Mouse (Mus musculus) cerebellum, postnatal 14 days (tissue): ENCODE measurements around the gene Tmem179b.

Experiments
- DNase-seq, 2 experiments: peaks; one replicate each; pipeline ENCODE4 v3.0.0; 2021; ENCODE audit warnings: mixed read lengths in 2 of 2

Gene Tmem179b

GRCm38 (mm10) chr19:8774086-8774835 lies at the start of gene Tmem179b:
TSS of gene Tmem179b (minus strand) at chr19:8774467.
- peak; percentile 98 to 99 for DNase-seq

- DNase-seq = peak; percentile 79
These were observed 48.4 kb upstream of the Tmem179b start for GRCm38 (mm10) chr19:8822696-8823095.

- DNase-seq = no peak
These were observed 46.9 kb upstream of the Tmem179b start for GRCm38 (mm10) chr19:8821146-8821545.

- DNase-seq = no peak
These were observed 46.2 kb upstream of the Tmem179b start for GRCm38 (mm10) chr19:8820424-8820956.

GRCm38 (mm10) chr19:8819596-8820423 lies 45.5 kb upstream of the Tmem179b start, which contains the start of gene Hnrnpul2:
TSS of gene Hnrnpul2 (plus strand) at chr19:8820010.
- peak; percentile 99 for DNase-seq

- DNase-seq = peak; percentile 95 to 97
These were observed 44.7 kb upstream of the Tmem179b start, which contains the start of gene Ttc9c for GRCm38 (mm10) chr19:8818801-8819595. TSS of gene Ttc9c (minus strand) at chr19:8819333.

GRCm38 (mm10) chr19:8818301-8818798 lies 44.1 kb upstream of the Tmem179b start:
- no peak for DNase-seq

GRCm38 (mm10) chr19:8817001-8817400 lies 42.7 kb upstream of the Tmem179b start:
- DNase-seq = no peak

- peak; percentile 54 to 62 for DNase-seq
These were observed 41.5 kb upstream of the Tmem179b start for GRCm38 (mm10) chr19:8815812-8816211.

- no peak for DNase-seq
These were observed 32.5 kb upstream of the Tmem179b start for GRCm38 (mm10) chr19:8806810-8807209.

- no peak for DNase-seq
These were observed 29.8 kb upstream of the Tmem179b start for GRCm38 (mm10) chr19:8803879-8804660.

GRCm38 (mm10) chr19:8803204-8803780 lies 29.0 kb upstream of the Tmem179b start:
- no peak for DNase-seq

GRCm38 (mm10) chr19:8802130-8802821 lies 28.0 kb upstream of the Tmem179b start, which contains the start of gene Zbtb3:
TSS of gene Zbtb3 (plus strand) at chr19:8802555.
- peak; percentile 93 for DNase-seq

GRCm38 (mm10) chr19:8798947-8799315 lies 24.7 kb upstream of the Tmem179b start:
- no peak for DNase-seq

GRCm38 (mm10) chr19:8798264-8798946 lies 24.1 kb upstream of the Tmem179b start, which contains the start of gene Polr2g:
TSS of gene Polr2g (minus strand) at chr19:8798577.
- DNase-seq = peak; percentile 90

GRCm38 (mm10) chr19:8790171-8790570 lies 15.9 kb upstream of the Tmem179b start:
- DNase-seq = peak; percentile 59 to 64

GRCm38 (mm10) chr19:8789171-8789570 lies 14.9 kb upstream of the Tmem179b start:
- peak in 1 of 2 experiments; percentile 18 for DNase-seq

GRCm38 (mm10) chr19:8788521-8788920 lies 14.3 kb upstream of the Tmem179b start:
- peak; percentile 61 to 67 for DNase-seq

- DNase-seq = peak; percentile 90 to 92
These were observed 11.9 kb upstream of the Tmem179b start, which contains the start of gene Taf6l for GRCm38 (mm10) chr19:8786008-8786781. TSS of gene Taf6l (minus strand) at chr19:8786417.
